Mouse (Mus musculus) thymus, adult 2 months (tissue): ENCODE data around the gene Gimap8.

ENCODE experiments used
- CTCF ChIP-seq: fragments of 200-500 bp; IDR thresholded peaks from 2 replicates; pipeline ENCODE4 v1.5.1; 2012; ENCODE audit warnings: mild to moderate bottlenecking, control low read depth, low read length, moderate library complexity, borderline replicate concordance; ENCODE audit not compliant: control insufficient read depth, poor library complexity, insufficient read depth; ENCODE audit errors: extremely low read depth
- POLR2A ChIP-seq: fragments of 200-500 bp; IDR thresholded peaks from 2 replicates; pipeline ENCODE4 v1.6.1; 2012; ENCODE audit warnings: mild to moderate bottlenecking, low read length, control low read depth, moderate library complexity; ENCODE audit not compliant: control insufficient read depth, poor library complexity, insufficient read depth; ENCODE audit errors: extremely low read depth

DNA sequence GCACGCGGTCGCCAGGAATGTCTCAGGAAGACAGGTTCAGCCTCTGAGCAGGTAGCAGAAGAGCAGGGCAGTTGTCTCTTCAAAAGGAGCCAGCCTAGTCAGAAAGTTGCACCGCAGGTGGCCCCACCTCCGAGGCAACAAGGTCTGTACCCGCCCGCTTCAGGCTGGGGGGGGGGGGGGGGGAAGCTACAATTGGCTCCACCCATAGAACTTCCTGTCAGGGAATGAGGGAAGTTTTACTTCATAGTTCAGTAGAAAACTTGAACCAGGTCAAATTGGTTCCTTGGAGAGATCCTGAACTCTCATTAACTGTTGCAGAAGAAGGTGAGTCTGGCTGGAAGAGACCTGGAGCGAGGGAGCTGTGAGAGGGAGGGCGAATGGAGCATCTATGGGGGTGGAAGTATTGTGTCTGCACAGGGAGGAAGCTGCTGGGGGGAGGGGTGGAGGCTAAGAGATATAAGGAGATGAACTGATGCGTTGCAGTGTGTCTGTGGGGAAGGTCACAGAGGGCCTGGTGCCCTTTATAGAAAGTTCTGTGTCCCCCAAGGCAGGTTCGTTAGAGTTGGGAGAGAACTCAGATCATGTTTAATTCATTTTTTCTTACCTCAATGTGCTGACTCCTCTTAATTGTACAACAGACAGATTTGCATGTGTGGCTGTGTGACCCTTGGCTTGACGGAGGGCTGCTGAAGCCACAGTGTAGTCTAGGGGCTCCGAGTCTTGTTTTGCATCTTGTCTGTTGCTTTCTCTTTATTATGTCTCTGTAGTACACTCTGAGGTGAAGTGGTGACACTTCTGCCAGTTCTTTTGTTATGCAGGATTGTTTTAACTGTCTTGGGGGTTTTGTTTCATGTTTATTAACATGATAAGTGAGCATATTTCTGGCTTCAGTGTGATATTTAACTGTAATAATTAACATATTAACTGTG lies 29.2 kb downstream of the Gimap8 start, which contains the start of gene Gimap9:
- TF ChIP-seq POLR2A (peak; percentile 45; the same call in 1 of the 2 replicates), CTCF (no peak)
